Mouse (Mus musculus): ENCODE data around the gene Muc20.

DNA sequence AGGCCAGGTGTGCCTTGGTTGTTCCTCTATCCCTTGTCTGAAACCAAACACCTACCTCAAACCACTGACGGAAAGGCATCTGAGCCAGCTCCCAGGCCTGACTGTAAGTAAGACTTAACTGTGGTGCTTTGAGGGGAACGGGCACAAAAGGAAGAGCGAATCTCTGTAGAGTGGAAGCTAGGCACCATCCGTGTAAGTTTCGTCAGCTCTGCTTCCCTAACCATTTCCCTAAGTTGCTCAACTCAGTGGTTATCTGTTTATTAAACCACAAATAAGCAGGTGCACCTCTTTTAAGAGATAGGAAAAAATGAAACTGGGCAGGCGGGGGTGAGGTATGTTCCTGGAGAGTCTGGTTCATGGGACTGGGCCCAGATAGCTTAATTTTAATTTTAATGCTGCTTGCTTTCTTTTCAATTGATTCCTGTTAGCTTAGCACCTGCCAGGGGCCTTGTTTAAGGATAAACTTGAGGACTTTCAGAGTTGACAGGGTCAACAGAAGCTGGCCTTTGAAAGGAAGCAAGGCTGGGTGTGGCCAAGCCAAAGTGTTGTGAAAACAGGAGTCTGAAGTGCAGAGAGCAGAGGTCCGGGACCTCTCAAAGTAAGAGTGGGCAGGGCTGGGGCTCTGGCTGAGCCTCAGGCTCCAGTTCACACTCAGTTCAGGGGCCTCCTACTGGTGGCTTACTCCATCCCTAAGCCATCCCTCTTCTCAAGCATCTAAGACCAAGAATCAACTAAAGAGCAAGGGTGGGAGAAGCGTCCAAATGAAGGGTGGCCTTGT, 10.4 kb upstream of the Muc20 start:
- TF ChIP-seq GATA1 (IDR thresholded peaks at IDR 0.05; ENCODE audit: borderline replicate concordance, low read length), result no peak
- TF ChIP-seq FLI1 (IDR thresholded peaks at IDR 0.05; ENCODE audit: low read length), result no peak

Measured in megakaryocyte, embryonic 14.5 days (primary cell).